Mouse (Mus musculus): Measurements from ENCODE around the gene Cfl1. TPM values are rescaled to one million over a fixed set of nuclear protein-coding genes. Genes with fewer than 3 reads are reported as not detected.

Gene Cfl1
- polyA plus RNA-seq, 1 experiment from 2014 or later = 3,114 TPM

DNA sequence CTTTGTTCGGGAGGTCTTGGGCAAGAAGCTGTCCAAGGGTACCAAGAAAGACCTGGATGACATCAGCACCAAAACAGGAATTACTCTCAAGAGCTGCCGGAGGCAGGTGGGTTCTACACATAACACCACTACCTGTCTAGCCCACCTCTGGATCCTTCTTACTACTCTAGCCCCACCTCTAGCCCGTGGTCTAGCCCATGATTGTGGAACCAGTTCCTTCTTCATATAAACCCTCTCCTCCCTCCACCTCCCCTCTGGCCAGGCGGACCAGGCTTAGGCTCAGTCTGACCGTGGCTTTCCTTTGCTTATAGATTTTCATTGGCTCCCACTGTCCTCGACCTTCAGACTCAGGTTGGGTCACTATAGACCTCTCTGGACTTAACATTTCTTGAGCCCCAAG, 28.8 kb upstream of the Cfl1 start:
- no peak for ATAC-seq (ENCODE audit: low FRiP score, low TSS enrichment)
- 91% methylated on average over 6 of the region's 6 CpGs for WGBS
- Histone ChIP-seq H3K9me3 (ENCODE audit: control insufficient read depth, low read length) (no peaks in the 10 kb centered on the region), H3K4me1 (ENCODE audit: control insufficient read depth, insufficient read depth, low read length) (0 out of 2 replicates have a peak, but pooled peaks cover 9% of the 10 kb centered on the region), H3K4me2 (replicated peaks; ENCODE audit: low read depth, low read length) (peak overlapping the region; percentile 95), H3K4me3 (ENCODE audit: low read length) (peak overlapping the region; percentile 66), H3K27ac (ENCODE audit: low read depth, low read length) (no peak overlapping the region), H3K9ac (ENCODE audit: low read depth, low read length) (peak overlapping the region; percentile 28; the same call in 1 of the 2 replicates), H3K27me3 (ENCODE audit: control insufficient read depth, insufficient read depth, low read length) (no peaks in the 10 kb centered on the region), H3K36me3 (ENCODE audit: control insufficient read depth, insufficient read depth, low read length) (peaks cover 43% of the 10 kb centered on the region)

DNA sequence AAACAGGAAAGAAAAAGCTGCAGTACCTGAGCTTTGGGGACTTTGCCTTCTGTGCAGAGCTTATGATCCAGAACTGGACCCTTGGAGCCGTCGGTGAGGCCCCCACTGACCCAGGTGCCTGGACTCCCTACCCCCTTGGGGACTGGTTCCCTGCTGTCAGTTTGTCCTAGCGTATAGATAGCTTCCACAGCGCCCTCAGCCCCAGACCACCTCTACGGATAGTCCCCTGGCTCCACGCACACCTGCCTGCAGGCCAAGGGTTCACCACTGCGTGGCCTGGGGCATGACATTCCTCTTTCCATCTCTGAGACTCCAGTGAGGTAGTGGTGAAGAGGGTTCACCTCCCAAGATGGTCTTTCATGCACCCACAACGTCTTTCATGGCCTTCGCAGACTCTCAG, 27.0 kb upstream of the Cfl1 start:
- Histone ChIP-seq H3K4me2 (replicated peaks; ENCODE audit: low read depth, low read length) (no peak overlapping the region), H3K27ac (ENCODE audit: low read depth, low read length) (no peak overlapping the region), H3K36me3 (ENCODE audit: control insufficient read depth, insufficient read depth, low read length) (peaks cover 56% of the 10 kb centered on the region), H3K4me3 (ENCODE audit: low read length) (no peak overlapping the region), H3K9ac (ENCODE audit: low read depth, low read length) (no peak overlapping the region), H3K27me3 (ENCODE audit: control insufficient read depth, insufficient read depth, low read length) (no peaks in the 10 kb centered on the region), H3K9me3 (ENCODE audit: control insufficient read depth, low read length) (no peaks in the 10 kb centered on the region), H3K4me1 (ENCODE audit: control insufficient read depth, insufficient read depth, low read length) (0 out of 2 replicates have a peak, but pooled peaks cover 7% of the 10 kb centered on the region)
- ATAC-seq (ENCODE audit: low FRiP score, low TSS enrichment) = no peak
- 90% methylated on average over 9 of the region's 9 CpGs for WGBS

DNA sequence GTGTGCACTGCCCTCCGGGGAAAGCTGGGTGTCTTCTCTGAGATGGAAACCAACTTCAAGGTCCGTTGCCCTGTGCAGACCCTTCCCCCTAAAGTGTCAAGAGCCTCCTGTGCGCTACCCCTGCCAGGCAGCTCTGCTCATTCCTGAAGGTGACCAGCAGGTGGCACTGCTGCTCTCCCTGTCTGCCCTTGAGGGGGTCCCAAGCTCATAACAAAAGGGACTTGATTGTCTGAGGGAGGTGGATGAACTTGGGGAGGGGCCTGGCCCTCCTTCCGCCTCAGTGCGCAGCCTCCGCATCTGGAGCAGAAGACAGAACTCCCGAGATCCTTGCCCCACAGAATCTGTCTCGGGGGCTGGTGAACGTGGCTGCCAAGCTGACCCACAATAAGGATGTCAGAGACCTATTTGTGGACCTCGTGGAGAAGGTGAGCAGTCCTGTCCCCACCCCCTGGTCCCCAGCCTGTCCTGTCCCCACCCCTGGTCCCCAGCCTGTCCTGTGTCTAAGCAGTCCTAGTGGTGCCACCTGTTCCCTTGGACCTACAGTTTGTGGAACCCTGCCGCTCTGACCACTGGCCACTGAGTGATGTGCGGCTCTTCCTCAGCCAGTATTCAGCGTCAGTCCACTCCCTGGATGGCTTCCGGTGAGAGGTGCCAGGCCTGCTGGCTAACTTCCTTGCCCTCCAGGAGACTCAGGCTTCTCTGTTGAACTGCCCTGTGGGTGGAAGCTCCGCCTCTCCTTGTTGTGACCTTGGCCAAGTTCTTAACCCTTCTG, 26.3 kb upstream of the Cfl1 start:
- Histone ChIP-seq H3K4me3 (ENCODE audit: low read length) (0 out of 2 replicates have a peak overlapping the region, but pooled peaks have one; percentile 9), H3K4me1 (ENCODE audit: control insufficient read depth, insufficient read depth, low read length) (0 out of 2 replicates have a peak, but pooled peaks cover 7% of the 10 kb centered on the region), H3K9ac (ENCODE audit: low read depth, low read length) (peak overlapping the region; percentile 36; the same call in 1 of the 2 replicates), H3K9me3 (ENCODE audit: control insufficient read depth, low read length) (no peaks in the 10 kb centered on the region), H3K36me3 (ENCODE audit: control insufficient read depth, insufficient read depth, low read length) (peaks cover 56% of the 10 kb centered on the region), H3K27me3 (ENCODE audit: control insufficient read depth, insufficient read depth, low read length) (no peaks in the 10 kb centered on the region), H3K27ac (ENCODE audit: low read depth, low read length) (peak overlapping the region; percentile 15; the same call in 1 of the 2 replicates), H3K4me2 (replicated peaks; ENCODE audit: low read depth, low read length) (peak overlapping the region; percentile 19)
- WGBS = 40% methylated on average over 15 of the region's 15 CpGs
- peak; percentile 50 for ATAC-seq (ENCODE audit: low FRiP score, low TSS enrichment)

DNA sequence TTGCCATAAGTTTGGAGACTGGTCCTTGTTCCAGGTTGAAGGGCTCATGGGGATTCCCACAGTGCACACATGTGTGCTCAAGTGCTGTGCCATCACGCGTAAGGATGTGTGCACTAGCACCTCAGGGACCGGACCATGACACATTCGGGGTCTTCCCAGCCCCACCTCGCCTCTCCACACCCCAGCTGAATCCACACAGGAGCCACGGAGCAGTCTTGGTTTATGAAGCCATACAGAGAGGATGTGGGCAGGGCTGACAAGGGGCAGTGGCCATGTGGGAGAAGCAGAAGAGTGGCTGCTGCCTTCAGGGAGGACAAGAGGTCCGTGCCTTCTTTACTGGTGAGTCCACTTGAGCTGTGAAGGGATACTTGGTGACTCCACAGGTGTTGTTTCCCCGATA, 25.2 kb upstream of the Cfl1 start:
- 0 out of 2 replicates have a peak, but pooled peaks cover 7% of the 10 kb centered on the region for H3K4me1 ChIP-seq (ENCODE audit: control insufficient read depth, insufficient read depth, low read length)
- no peak overlapping the region for H3K4me2 ChIP-seq (replicated peaks; ENCODE audit: low read depth, low read length)
- H3K9me3 ChIP-seq (ENCODE audit: control insufficient read depth, low read length) = no peaks in the 10 kb centered on the region
- no peak overlapping the region for H3K9ac ChIP-seq (ENCODE audit: low read depth, low read length)
- H3K27me3 ChIP-seq (ENCODE audit: control insufficient read depth, insufficient read depth, low read length) = no peaks in the 10 kb centered on the region
- no peak for ATAC-seq (ENCODE audit: low FRiP score, low TSS enrichment)
- 94% methylated on average over 8 of the region's 8 CpGs for WGBS
- peaks cover 56% of the 10 kb centered on the region for H3K36me3 ChIP-seq (ENCODE audit: control insufficient read depth, insufficient read depth, low read length)
- H3K27ac ChIP-seq (ENCODE audit: low read depth, low read length) = no peak overlapping the region
- H3K4me3 ChIP-seq (ENCODE audit: low read length) = no peak overlapping the region

- H3K9me3 ChIP-seq (ENCODE audit: control insufficient read depth, low read length) = no peaks in the 10 kb centered on the region
- H3K36me3 ChIP-seq (ENCODE audit: control insufficient read depth, insufficient read depth, low read length) = peaks cover 52% of the 10 kb centered on the region
- H3K4me3 ChIP-seq (ENCODE audit: low read length) = no peak overlapping the region
- H3K4me2 ChIP-seq (replicated peaks; ENCODE audit: low read depth, low read length) = no peak overlapping the region
- no peak overlapping the region for H3K9ac ChIP-seq (ENCODE audit: low read depth, low read length)
- no peaks in the 10 kb centered on the region for H3K4me1 ChIP-seq (ENCODE audit: control insufficient read depth, insufficient read depth, low read length)
- ATAC-seq (ENCODE audit: low FRiP score, low TSS enrichment) = no peak
- no peak overlapping the region for H3K27ac ChIP-seq (ENCODE audit: low read depth, low read length)
- 94% methylated on average over 6 of the region's 6 CpGs for WGBS
- H3K27me3 ChIP-seq (ENCODE audit: control insufficient read depth, insufficient read depth, low read length) = no peaks in the 10 kb centered on the region
Observed at GRCm38 (mm10) chr19:5466916-5467500, 23.2 kb upstream of the Cfl1 start.

DNA sequence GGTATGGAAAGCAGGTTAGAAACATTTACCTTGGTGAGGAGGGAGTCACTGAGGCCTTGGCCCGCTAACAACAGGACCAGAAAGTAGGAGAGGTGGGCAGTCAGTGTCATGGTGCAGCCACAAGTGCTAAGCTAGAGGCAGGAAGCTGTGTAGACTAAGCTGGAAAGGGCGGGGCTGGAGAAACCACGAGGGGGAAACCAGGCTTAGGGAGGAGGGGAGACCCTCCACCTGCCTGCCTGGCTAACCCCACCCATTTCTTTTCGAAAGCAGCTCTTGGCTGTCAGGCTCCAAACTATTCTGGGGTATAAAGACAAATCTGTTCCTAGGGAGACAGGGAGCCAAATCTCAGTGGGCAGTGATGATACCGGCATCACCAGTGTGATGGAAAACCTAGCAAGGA, 21.9 kb upstream of the Cfl1 start, which contains the start of gene Ctsw:
Gene Ctsw (minus strand): TSS at position 134 of the 400 bp plus-strand sequence.
- Histone ChIP-seq H3K36me3 (ENCODE audit: control insufficient read depth, insufficient read depth, low read length) (peaks cover 41% of the 10 kb centered on the region), H3K9me3 (ENCODE audit: control insufficient read depth, low read length) (no peaks in the 10 kb centered on the region), H3K27ac (ENCODE audit: low read depth, low read length) (no peak within 1 kb of the TSS), H3K4me2 (replicated peaks; ENCODE audit: low read depth, low read length) (no peak within 1 kb of the TSS), H3K4me1 (ENCODE audit: control insufficient read depth, insufficient read depth, low read length) (no peaks in the 10 kb centered on the region), H3K4me3 (ENCODE audit: low read length) (no peak within 1 kb of the TSS), H3K27me3 (ENCODE audit: control insufficient read depth, insufficient read depth, low read length) (no peaks in the 10 kb centered on the region), H3K9ac (ENCODE audit: low read depth, low read length) (no peak within 1 kb of the TSS)
- 62% methylated on average over 5 of the region's 5 CpGs for WGBS
- ATAC-seq (ENCODE audit: low FRiP score, low TSS enrichment) = no peak

GRCm38 (mm10) chr19:5471846-5472245, 18.4 kb upstream of the Cfl1 start:
- peaks cover 20% of the 10 kb centered on the region; the same call in 1 of the 2 replicates for H3K4me1 ChIP-seq (ENCODE audit: control insufficient read depth, insufficient read depth, low read length)
- H3K27me3 ChIP-seq (ENCODE audit: control insufficient read depth, insufficient read depth, low read length) = no peaks in the 10 kb centered on the region
- peaks cover 10% of the 10 kb centered on the region for H3K36me3 ChIP-seq (ENCODE audit: control insufficient read depth, insufficient read depth, low read length)
- H3K4me3 ChIP-seq (ENCODE audit: low read length) = no peak overlapping the region
- no peaks in the 10 kb centered on the region for H3K9me3 ChIP-seq (ENCODE audit: control insufficient read depth, low read length)
- H3K4me2 ChIP-seq (replicated peaks; ENCODE audit: low read depth, low read length) = no peak overlapping the region
- WGBS = 59% methylated on average over 5 of the region's 5 CpGs
- H3K9ac ChIP-seq (ENCODE audit: low read depth, low read length) = no peak overlapping the region
- no peak overlapping the region for H3K27ac ChIP-seq (ENCODE audit: low read depth, low read length)
- no peak for ATAC-seq (ENCODE audit: low FRiP score, low TSS enrichment)

DNA sequence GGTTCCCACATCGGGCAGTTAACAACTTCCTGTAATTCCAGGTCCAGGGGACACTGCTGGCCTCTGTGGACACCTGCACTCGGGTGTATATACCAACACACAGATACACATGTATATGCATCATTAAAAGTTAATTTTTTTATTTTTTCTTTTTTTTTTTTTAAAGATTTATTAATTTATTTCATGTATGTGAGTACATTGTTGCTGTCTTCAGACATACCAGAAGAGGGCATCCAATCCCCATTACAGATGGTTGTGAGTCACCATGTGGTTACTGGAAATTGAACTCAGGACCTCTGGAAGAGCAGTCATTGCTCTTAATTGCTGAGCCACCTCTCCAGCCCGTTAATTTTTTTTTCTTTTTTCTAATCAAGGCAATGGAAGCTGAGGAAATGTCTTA, 17.4 kb upstream of the Cfl1 start:
- Histone ChIP-seq H3K27me3 (ENCODE audit: control insufficient read depth, insufficient read depth, low read length) (no peaks in the 10 kb centered on the region), H3K4me1 (ENCODE audit: control insufficient read depth, insufficient read depth, low read length) (peaks cover 20% of the 10 kb centered on the region; the same call in 1 of the 2 replicates), H3K27ac (ENCODE audit: low read depth, low read length) (no peak overlapping the region), H3K9me3 (ENCODE audit: control insufficient read depth, low read length) (no peaks in the 10 kb centered on the region), H3K4me2 (replicated peaks; ENCODE audit: low read depth, low read length) (no peak overlapping the region), H3K4me3 (ENCODE audit: low read length) (no peak overlapping the region), H3K9ac (ENCODE audit: low read depth, low read length) (no peak overlapping the region), H3K36me3 (ENCODE audit: control insufficient read depth, insufficient read depth, low read length) (peaks cover 10% of the 10 kb centered on the region; the same call in 1 of the 2 replicates)
- ATAC-seq (ENCODE audit: low FRiP score, low TSS enrichment) = no peak
- 81% methylated on average over 3 of the region's 3 CpGs for WGBS

DNA sequence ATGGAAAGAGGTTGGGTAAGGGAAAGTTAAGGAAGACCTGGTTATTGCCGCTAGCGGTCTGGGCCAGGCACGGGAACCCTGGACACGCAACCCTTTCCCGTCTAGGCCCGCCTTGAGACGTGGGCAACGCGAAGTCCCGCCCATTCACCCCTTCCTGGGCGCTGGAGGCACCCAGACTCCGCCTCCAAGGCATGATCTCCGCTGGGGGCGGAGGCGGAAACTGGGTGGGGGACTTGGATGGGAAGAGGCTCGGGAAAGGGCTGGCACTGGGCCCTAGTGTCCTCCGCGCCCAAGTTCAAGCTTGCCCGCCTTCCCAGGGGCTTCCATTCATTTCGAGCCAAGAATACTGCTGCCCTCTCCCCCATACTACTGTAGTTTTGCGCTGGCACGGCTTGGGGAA, 16.5 kb upstream of the Cfl1 start, which contains the start of gene Efemp2:
Gene Efemp2 (plus strand): TSS at position 235 of the 400 bp plus-strand sequence.
- no peaks in the 10 kb centered on the region for H3K27me3 ChIP-seq (ENCODE audit: control insufficient read depth, insufficient read depth, low read length)

More for the DNA sequence above, 16.5 kb upstream of the Cfl1 start, which contains the start of gene Efemp2:
- ATAC-seq (ENCODE audit: low FRiP score, low TSS enrichment) = peak; percentile 71
- H3K9ac ChIP-seq (ENCODE audit: low read depth, low read length) = peak within 1 kb of the TSS; percentile 86
- peak within 1 kb of the TSS; percentile 91 for H3K27ac ChIP-seq (ENCODE audit: low read depth, low read length)
- under 1% methylated on average over 22 of the region's 22 CpGs for WGBS
- H3K36me3 ChIP-seq (ENCODE audit: control insufficient read depth, insufficient read depth, low read length) = peaks cover 19% of the 10 kb centered on the region; the same call in 1 of the 2 replicates
- H3K4me1 ChIP-seq (ENCODE audit: control insufficient read depth, insufficient read depth, low read length) = peaks cover 20% of the 10 kb centered on the region; the same call in 1 of the 2 replicates
- H3K4me3 ChIP-seq (ENCODE audit: low read length) = peak within 1 kb of the TSS; percentile 66
- H3K4me2 ChIP-seq (replicated peaks; ENCODE audit: low read depth, low read length) = peak within 1 kb of the TSS; percentile 78
- H3K9me3 ChIP-seq (ENCODE audit: control insufficient read depth, low read length) = no peaks in the 10 kb centered on the region
